Mouse (Mus musculus) thymus, adult 2 months (tissue): ENCODE measurements around the gene Abhd17b. TPM values are rescaled to one million over a fixed set of nuclear protein-coding genes. Genes with fewer than 3 reads are reported as not detected.

Source experiments
- DNase-seq: peaks from one replicate; pipeline ENCODE4 v3.0.0; 2021
- H3K27ac ChIP-seq: fragments of 200-500 bp; 2 replicates; pipeline ENCODE4 v1.5.1; 2012; ENCODE audit warnings: low read length, control low read depth; ENCODE audit not compliant: control insufficient read depth, insufficient read depth
- H3K27me3 ChIP-seq: fragments of 200-500 bp; 2 replicates; pipeline ENCODE4 v1.6.1; 2012; ENCODE audit warnings: mild to moderate bottlenecking, low read length, moderate library complexity, mixed read lengths; ENCODE audit not compliant: control insufficient read depth, insufficient read depth
- H3K36me3 ChIP-seq: fragments of 200-500 bp; 2 replicates; pipeline ENCODE4 v1.6.1; 2012; ENCODE audit warnings: mild to moderate bottlenecking, low read length, moderate library complexity; ENCODE audit not compliant: control insufficient read depth, insufficient read depth
- H3K4me1 ChIP-seq: fragments of 200-500 bp; replicated peaks from 2 replicates; pipeline ENCODE4 v1.6.1; 2012; ENCODE audit warnings: low read length; ENCODE audit not compliant: control insufficient read depth, insufficient read depth
- H3K4me3 ChIP-seq: fragments of 200-500 bp; 2 replicates; pipeline ENCODE4 v1.5.1; 2012; ENCODE audit warnings: mild to moderate bottlenecking, low read length, control low read depth, moderate library complexity; ENCODE audit not compliant: control insufficient read depth, insufficient read depth
- CTCF ChIP-seq: fragments of 200-500 bp; IDR thresholded peaks from 2 replicates; pipeline ENCODE4 v1.5.1; 2012; ENCODE audit warnings: mild to moderate bottlenecking, control low read depth, low read length, moderate library complexity, borderline replicate concordance; ENCODE audit not compliant: control insufficient read depth, poor library complexity, insufficient read depth; ENCODE audit errors: extremely low read depth
- POLR2A ChIP-seq: fragments of 200-500 bp; IDR thresholded peaks from 2 replicates; pipeline ENCODE4 v1.6.1; 2012; ENCODE audit warnings: mild to moderate bottlenecking, low read length, control low read depth, moderate library complexity; ENCODE audit not compliant: control insufficient read depth, poor library complexity, insufficient read depth; ENCODE audit errors: extremely low read depth
- WGBS: fragments of 180-500 bp; shearing (Covaris S2); methylation state at CpG from one replicate; pipeline ENCODE4 v1.1.7; 2018; 5-methylcytosine and 5-hydroxymethylcytosine counted together
- polyA plus RNA-seq: library from polyadenylated mRNA; depleted of rRNA; stranded (reverse); fragments of >200 nt; gene quantifications from 2 replicates; pipeline ENCODE4 v1.2.3, GENCODE M21; 2012

Abhd17b gene
- polyA plus RNA-seq, 1 experiment: 8.2 TPM

DNA sequence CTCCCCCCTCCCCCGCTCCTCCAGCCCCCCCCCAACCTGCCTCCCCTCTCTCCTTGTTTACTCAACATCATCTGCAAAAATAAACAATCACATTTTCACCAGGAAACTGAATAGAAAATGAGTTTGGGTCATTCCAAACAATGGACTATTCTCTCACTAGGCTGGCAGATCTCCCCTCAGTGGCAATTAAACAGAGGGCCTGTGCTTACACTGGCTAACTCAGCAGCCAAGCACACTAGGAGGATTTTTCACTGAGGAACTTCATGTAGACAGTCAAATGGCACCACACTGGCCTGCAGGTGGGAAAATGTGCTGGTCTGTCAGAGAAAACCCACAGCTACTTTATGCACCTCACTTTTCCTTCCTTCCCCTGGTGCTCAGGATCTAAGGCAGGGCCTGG is 23.5 kb upstream of the Abhd17b start:
- H3K4me1 ChIP-seq: peaks cover 11% of the 10 kb centered on the region
- H3K27me3 ChIP-seq: no peaks in the 10 kb centered on the region
- WGBS: 71% methylated on average over 1 of the region's 1 CpGs
- DNase-seq: no peak
- no peak overlapping the region for H3K27ac ChIP-seq
- no peak overlapping the region for H3K4me3 ChIP-seq
- TF ChIP-seq POLR2A (no peak), CTCF (no peak)
- H3K36me3 ChIP-seq: no peaks in the 10 kb centered on the region

DNA sequence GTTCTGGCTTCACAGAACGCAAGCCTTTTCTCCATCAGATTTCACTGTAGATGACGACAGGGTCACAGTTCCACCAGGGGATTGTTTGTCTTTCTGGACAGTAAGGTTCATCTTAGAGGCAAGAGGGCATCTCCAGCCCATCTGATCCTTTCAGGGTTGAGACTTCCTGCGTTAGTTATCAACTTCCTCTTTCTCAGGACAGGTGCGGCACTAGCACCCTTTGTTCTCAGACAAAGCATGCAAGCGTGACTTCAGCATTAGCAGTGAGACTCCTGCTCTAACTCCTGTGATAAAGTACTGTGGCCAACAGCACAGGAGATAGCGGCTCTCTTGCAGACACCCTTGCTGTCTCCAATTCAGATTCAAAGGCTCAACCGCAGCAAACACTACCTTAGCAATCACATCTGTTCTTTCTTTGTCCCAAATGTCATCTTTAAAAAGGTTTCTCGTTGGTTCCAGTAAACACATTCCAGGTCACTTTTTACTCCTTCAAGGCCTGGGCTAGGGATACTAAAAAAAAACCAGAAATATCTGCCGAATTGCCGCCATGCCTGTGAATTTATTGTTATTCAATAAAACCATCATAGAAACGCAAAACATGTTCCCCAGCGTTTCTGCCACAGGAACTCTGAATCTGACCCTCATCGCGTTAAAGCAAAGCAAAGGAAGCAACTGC is 22.2 kb upstream of the Abhd17b start:
- Histone ChIP-seq H3K4me1 (peaks cover 11% of the 10 kb centered on the region), H3K27me3 (no peaks in the 10 kb centered on the region), H3K27ac (peak overlapping the region; percentile 88), H3K36me3 (no peaks in the 10 kb centered on the region), H3K4me3 (peak overlapping the region; percentile 7; the same call in 1 of the 2 replicates)
- WGBS: 16% methylated on average over 14 of the region's 14 CpGs
- TF ChIP-seq CTCF: no peak
- TF ChIP-seq POLR2A: no peak
- peak; percentile 45 for DNase-seq

DNA sequence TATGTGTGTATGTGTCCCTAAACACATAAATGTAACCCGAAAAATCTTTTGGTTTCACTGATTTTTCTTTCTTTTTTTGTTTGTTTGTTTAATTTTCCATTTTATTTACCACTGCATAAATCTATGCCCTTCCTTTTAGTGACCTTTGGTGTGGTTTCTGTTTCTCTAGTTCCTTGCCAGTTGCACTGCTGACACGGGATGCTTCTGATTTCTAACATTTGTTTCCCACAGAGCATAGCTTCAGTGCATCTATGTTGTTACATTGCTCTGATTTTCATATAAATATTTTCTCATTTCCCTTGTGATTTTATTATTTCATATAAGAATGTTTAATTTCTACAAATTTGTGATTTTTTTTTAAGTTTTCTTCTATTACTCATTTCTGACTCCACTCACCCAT is 17.6 kb upstream of the Abhd17b start:
- no peak for DNase-seq
- H3K36me3 ChIP-seq: no peaks in the 10 kb centered on the region
- no peak for TF ChIP-seq CTCF
- TF ChIP-seq POLR2A: no peak
- WGBS: 63% methylated on average over 2 of the region's 2 CpGs
- H3K27me3 ChIP-seq: no peaks in the 10 kb centered on the region
- H3K4me3 ChIP-seq: no peak overlapping the region
- H3K27ac ChIP-seq: no peak overlapping the region
- peaks cover 5% of the 10 kb centered on the region for H3K4me1 ChIP-seq

DNA sequence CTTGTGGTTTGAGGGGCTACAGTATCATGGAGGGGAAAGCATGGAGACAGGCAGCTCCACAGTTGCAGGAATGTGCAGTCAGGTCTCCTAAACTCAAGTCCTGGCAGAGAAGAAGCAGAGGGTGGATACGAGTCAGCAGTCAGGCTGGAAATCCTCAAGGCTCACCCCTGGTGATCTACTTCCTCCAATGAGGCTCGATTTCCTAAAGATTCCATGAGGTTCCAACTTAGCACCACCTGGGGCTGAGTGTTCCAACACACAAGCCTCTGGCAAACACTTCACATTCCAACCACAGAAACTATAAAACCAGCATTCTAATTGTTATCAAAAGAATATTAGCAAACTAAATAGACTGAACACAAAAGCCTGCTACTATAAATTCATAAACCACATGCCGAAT is 16.1 kb upstream of the Abhd17b start:
- TF ChIP-seq CTCF (no peak), POLR2A (no peak)
- no peaks in the 10 kb centered on the region for H3K4me1 ChIP-seq
- H3K27me3 ChIP-seq: no peaks in the 10 kb centered on the region
- no peak overlapping the region for H3K27ac ChIP-seq
- no peak overlapping the region for H3K4me3 ChIP-seq
- no peak for DNase-seq
- WGBS: 76% methylated on average over 3 of the region's 3 CpGs
- H3K36me3 ChIP-seq: no peaks in the 10 kb centered on the region

DNA sequence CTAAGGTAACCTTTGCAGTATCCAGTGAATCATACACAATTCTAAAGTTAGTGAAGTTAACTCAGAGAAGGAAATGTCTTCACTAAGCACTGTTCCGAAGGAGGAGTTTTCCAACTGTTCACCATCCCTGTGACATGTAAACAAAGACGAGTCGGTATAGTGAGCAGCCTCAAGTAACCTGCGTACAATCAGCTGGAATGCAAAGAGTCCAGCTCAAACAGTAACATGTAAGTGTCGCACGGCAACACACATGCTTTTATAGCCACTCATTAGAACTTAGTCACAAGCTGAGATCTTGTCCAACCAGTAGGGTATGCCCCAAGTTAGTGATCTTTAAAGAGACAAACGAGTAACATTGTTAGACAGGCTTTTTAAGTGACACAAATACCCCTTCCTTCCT is 15.3 kb upstream of the Abhd17b start:
- Histone ChIP-seq H3K4me3 (no peak overlapping the region), H3K4me1 (no peaks in the 10 kb centered on the region), H3K27me3 (no peaks in the 10 kb centered on the region), H3K36me3 (no peaks in the 10 kb centered on the region), H3K27ac (no peak overlapping the region)
- 90% methylated on average over 7 of the region's 7 CpGs for WGBS
- TF ChIP-seq CTCF (no peak), POLR2A (no peak)
- no peak for DNase-seq

DNA sequence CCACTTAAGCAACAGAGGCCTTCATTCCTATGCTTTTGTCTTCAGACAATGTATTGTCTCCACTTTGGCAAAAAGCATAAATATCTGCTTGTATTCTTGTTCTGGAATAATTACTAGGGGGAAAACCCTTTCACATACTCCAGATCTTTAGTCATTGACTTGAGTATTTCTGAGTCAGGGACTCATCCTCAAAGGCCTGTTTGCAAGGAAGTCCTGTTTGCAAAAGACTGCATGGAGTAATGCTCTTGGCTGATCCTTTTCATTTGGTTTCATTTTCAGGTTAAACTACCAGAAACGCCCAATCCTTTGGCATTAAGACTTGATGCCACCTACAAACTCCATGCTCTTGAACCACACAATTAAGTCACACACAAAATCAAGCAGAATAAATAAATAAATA is 9.1 kb upstream of the Abhd17b start:
- no peaks in the 10 kb centered on the region for H3K36me3 ChIP-seq
- H3K27me3 ChIP-seq: no peaks in the 10 kb centered on the region
- H3K27ac ChIP-seq: no peak overlapping the region
- TF ChIP-seq CTCF (no peak), POLR2A (no peak)
- 60% methylated on average over 1 of the region's 1 CpGs for WGBS
- no peak overlapping the region for H3K4me3 ChIP-seq
- peaks cover 10% of the 10 kb centered on the region for H3K4me1 ChIP-seq
- no peak for DNase-seq

DNA sequence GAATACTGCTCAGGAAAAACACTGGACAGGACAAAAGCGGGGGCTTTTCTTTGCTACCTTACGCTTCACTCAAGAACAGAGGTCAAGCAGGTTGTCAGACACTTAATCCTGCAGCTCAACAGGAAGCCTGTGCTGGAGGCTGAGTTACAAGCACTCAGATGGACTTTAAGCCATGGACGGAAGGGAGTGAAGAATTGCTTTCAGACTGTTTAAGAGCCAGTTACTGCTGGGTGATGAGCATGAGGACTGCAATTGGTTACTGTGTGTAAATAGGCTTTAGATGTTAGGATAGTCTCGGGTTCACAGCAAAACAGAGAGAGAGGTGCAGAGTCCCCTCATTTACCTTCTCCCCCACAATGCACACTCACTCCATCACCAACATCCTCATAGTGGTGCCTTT is 7.7 kb upstream of the Abhd17b start:
- no peak for DNase-seq
- Histone ChIP-seq H3K4me3 (no peak overlapping the region), H3K27me3 (no peaks in the 10 kb centered on the region), H3K27ac (no peak overlapping the region), H3K36me3 (no peaks in the 10 kb centered on the region), H3K4me1 (peaks cover 10% of the 10 kb centered on the region)
- TF ChIP-seq CTCF: no peak
- no peak for TF ChIP-seq POLR2A
- 95% methylated on average over 4 of the region's 4 CpGs for WGBS
